Mouse (Mus musculus) adrenal gland, adult 2 months (tissue): ENCODE measurements around the gene Olfr476. TPM values are rescaled to one million over a fixed set of nuclear protein-coding genes. Genes with fewer than 3 reads are reported as not detected.
"Not testable (repeated sequence)": the region's sequence is repeated elsewhere in the genome, so short reads cannot be mapped to it uniquely, and the experiment has no call there.

Source experiments
- DNase-seq: peaks from one replicate; pipeline ENCODE4 v3.0.0; 2021
- long read RNA-seq: library from polyadenylated mRNA; stranded (forward); transcript quantifications from one replicate; pipeline ENCODE4 v2.0.0, GENCODE M21; 2021
- polyA plus RNA-seq: library from polyadenylated mRNA; depleted of rRNA; stranded (reverse); fragments of >200 nt; gene quantifications from 2 replicates; pipeline ENCODE4 v1.2.3, GENCODE M21; 2012; rRNA removed
- total RNA-seq, 2 experiments: library from RNA; stranded (reverse); gene quantifications; 2 replicates each; pipeline ENCODE4 v1.2.3; 2021

The Olfr476 gene
- total RNA-seq = not detected
- not detected in 2 replicates for polyA plus RNA-seq
- long read RNA-seq = 0 reads

DNA sequence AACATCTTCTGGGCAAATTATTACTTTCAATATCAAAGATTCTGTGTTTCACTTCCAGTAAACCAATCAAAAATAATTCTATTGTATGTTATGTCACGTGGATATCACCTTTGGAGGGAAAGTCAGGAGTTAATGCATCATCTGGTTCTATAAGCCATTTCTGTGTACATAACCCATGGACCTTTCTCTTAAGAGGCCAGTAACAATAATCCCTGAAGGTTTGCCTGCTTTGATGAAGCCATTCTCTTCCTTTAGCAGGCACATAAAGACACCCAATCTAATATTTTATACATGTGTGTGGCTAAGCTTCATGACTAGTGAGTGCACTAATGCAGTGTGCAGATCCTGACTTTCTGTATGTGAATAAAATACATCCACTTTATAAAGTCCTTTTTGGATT, at the start of gene Olfr476:
Gene Olfr476, plus strand, starts transcription at position 301 of the 400 bp plus-strand sequence.
- no peak for DNase-seq

DNA sequence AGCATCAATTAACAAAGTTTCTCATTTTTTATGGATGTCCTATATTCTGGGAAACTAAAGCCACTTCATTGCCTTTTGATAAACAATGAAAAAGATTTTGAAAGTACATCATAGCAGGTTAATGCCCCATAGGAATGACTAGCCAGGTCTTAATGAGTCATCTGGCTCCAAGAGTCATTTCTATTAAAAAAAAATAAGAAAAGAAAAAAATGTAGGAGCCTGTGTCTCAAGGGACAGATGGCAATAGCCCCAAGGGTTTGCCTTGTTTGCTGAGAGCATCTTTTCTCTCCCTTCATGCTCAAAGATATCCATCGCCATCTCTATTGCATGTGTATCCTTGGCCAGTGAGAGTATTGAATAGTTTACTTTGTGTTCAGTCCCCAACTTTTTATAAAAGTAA, 34.5 kb upstream of the Olfr476 start, which contains the start of gene Olfr473:
Gene Olfr473, plus strand, starts transcription at position 301 of the 400 bp plus-strand sequence.
- no peak for DNase-seq

- DNase-seq = not testable (repeated sequence)
These were observed 12.1 kb upstream of the Olfr476 start for GRCm38 (mm10) chr7:107952539-107952938.

DNA sequence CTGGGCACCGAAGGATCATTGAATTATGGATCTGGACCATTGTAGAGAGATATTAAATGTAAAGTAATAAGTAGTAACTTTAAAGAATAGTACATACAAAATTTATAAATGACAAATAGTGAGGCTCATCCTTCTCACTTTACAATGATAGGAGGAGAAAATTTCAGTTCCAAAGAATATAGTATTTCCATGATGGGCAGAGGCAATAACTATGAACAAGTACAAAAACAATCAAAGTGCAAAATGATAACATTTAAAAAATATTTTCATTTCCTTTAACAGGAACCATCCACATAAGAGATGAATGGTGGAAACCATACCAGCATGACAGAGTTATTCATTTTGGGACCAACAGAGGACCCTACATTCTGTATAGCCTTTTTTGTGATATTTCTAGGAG, 10.3 kb upstream of the Olfr476 start, which contains the start of gene Olfr474:
Gene Olfr474, plus strand, starts transcription at position 301 of the 400 bp plus-strand sequence.
- DNase-seq = no peak

DNA sequence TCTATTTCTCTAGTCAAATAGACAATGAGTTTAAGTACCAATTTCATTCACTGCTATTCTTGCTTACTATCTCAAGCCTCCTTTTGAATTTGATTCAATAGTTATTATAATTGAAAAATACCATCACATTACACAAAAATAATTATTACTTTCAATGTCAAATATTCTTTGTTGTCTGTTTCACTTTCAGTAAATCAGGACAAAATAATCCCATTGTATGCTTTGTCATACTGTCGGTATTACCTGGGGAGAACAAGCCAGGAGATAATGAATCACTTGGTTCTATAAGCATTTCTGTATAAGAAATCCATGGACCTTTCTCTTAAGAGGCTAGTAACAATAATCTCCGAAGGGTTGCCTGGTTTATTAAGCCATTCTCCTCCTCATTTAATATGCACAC, 21.8 kb downstream of the Olfr476 start, which contains the start of gene Olfr477:
Gene Olfr477, plus strand, starts transcription at position 301 of the 400 bp plus-strand sequence.
- no peak for DNase-seq

DNA sequence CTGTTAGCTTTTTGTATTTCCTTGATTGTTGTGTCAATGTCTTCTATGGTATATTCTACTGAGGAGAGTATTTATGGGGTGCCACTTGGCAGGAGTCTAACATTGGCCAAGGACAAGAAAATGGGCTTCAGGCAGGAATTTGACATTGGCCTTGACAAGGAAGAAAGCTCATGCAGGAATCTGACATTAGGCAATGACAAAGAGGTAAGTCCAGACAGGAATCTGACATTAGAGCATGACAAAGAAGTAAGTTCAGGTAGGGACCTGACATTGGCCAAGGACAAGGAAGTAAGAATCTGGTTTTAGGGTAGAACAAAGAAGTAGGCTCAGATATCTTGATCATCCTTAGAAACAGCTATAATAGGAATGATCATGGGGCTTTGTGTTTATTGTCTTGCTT, 49.7 kb downstream of the Olfr476 start:
- DNase-seq = not testable (repeated sequence)

Other genes with a start within 250 kb of the Olfr476 start
- not detected for gene Cyb5r2, start 206.8 kb upstream of the Olfr476 start, total RNA-seq
- 0.15 TPM in 1 of 2 replicates, not detected in the other for gene Cyb5r2, start 206.8 kb upstream of the Olfr476 start, polyA plus RNA-seq
- gene Ovch2, start 163.6 kb upstream of the Olfr476 start, total RNA-seq = not detected
- gene Ovch2, start 163.6 kb upstream of the Olfr476 start, polyA plus RNA-seq = not detected in 2 replicates
- gene Olfr467, start 152.5 kb upstream of the Olfr476 start, total RNA-seq = not detected
- gene Olfr467, start 152.5 kb upstream of the Olfr476 start, polyA plus RNA-seq = not detected in 2 replicates
- not detected for gene Olfr469, start 139.3 kb upstream of the Olfr476 start, total RNA-seq
- not detected in 2 replicates for gene Olfr469, start 139.3 kb upstream of the Olfr476 start, polyA plus RNA-seq
- gene Olfr470, start 117.3 kb upstream of the Olfr476 start, total RNA-seq = not detected
- not detected in 2 replicates for gene Olfr470, start 117.3 kb upstream of the Olfr476 start, polyA plus RNA-seq
- not detected for gene Olfr472, start 66.9 kb upstream of the Olfr476 start, total RNA-seq
- not detected in 2 replicates for gene Olfr472, start 66.9 kb upstream of the Olfr476 start, polyA plus RNA-seq
- not detected for gene Olfr473, start 34.4 kb upstream of the Olfr476 start, total RNA-seq
- not detected in 2 replicates for gene Olfr473, start 34.4 kb upstream of the Olfr476 start, polyA plus RNA-seq
- not detected for gene Olfr474, start 10.2 kb upstream of the Olfr476 start, total RNA-seq
- not detected in 2 replicates for gene Olfr474, start 10.2 kb upstream of the Olfr476 start, polyA plus RNA-seq
- not detected for gene Olfr477, start 21.9 kb downstream of the Olfr476 start, total RNA-seq
- not detected in 2 replicates for gene Olfr477, start 21.9 kb downstream of the Olfr476 start, polyA plus RNA-seq
- gene Olfr478, start 69.2 kb downstream of the Olfr476 start, total RNA-seq = not detected
- not detected in 2 replicates for gene Olfr478, start 69.2 kb downstream of the Olfr476 start, polyA plus RNA-seq
- gene Olfr479, start 85.9 kb downstream of the Olfr476 start, total RNA-seq = not detected
- gene Olfr479, start 85.9 kb downstream of the Olfr476 start, polyA plus RNA-seq = not detected in 2 replicates
- gene Olfr480, start 102.5 kb downstream of the Olfr476 start, total RNA-seq = not detected
- gene Olfr480, start 102.5 kb downstream of the Olfr476 start, polyA plus RNA-seq = not detected in 2 replicates
- not detected for gene Olfr481, start 115.1 kb downstream of the Olfr476 start, total RNA-seq
- gene Olfr481, start 115.1 kb downstream of the Olfr476 start, polyA plus RNA-seq = not detected in 2 replicates
- 1 to 10 TPM; 1.5 to 3.5 TPM for gene Olfr482, start 132.8 kb downstream of the Olfr476 start, total RNA-seq
- not detected in 2 replicates for gene Olfr482, start 132.8 kb downstream of the Olfr476 start, polyA plus RNA-seq
- gene Olfr483, start 136.0 kb downstream of the Olfr476 start, total RNA-seq = not detected
- not detected in 2 replicates for gene Olfr483, start 136.0 kb downstream of the Olfr476 start, polyA plus RNA-seq
- gene Olfr484, start 162.6 kb downstream of the Olfr476 start, total RNA-seq = not detected
- not detected in 2 replicates for gene Olfr484, start 162.6 kb downstream of the Olfr476 start, polyA plus RNA-seq
- not detected for gene Olfr485, start 195.1 kb downstream of the Olfr476 start, total RNA-seq
- not detected in 2 replicates for gene Olfr485, start 195.1 kb downstream of the Olfr476 start, polyA plus RNA-seq
- gene Olfr486, start 207.9 kb downstream of the Olfr476 start, total RNA-seq = not detected
- not detected in 2 replicates for gene Olfr486, start 207.9 kb downstream of the Olfr476 start, polyA plus RNA-seq
- not detected for gene Olfr487, start 249.8 kb downstream of the Olfr476 start, total RNA-seq
- not detected in 2 replicates for gene Olfr487, start 249.8 kb downstream of the Olfr476 start, polyA plus RNA-seq